Mouse (Mus musculus) kidney, adult 18-20 months (tissue): ENCODE measurements around the gene Gm15085.
"Not testable (repeated sequence)": the region's sequence is repeated elsewhere in the genome, so short reads cannot be mapped to it uniquely, and the experiment has no call there.

Source experiments
- DNase-seq: peaks from one replicate; pipeline ENCODE4 v3.0.0; 2021

The Gm15085 gene

GRCm38 (mm10) chrX:149447317-149447716 lies at the start of gene Gm15085:
Gm15085 (plus strand) TSS chrX:149447617.
- not testable (repeated sequence) for DNase-seq
